Mouse (Mus musculus): ENCODE results near the gene Trip10. TPM values are rescaled to one million over a fixed set of nuclear protein-coding genes. Genes with fewer than 3 reads are reported as not detected.

Trip10 gene
- polyA plus RNA-seq, 1 experiment from 2014 or later, result 12.4 TPM

- no peak overlapping the region for H3K27ac ChIP-seq (replicated peaks)
- H3K9me3 ChIP-seq, result no peaks in the 10 kb centered on the region
- no peak for ATAC-seq (replicated peaks)
- H3K4me3 ChIP-seq, result no peak overlapping the region
- no peak overlapping the region for H3K4me2 ChIP-seq (replicated peaks)
- H3K4me1 ChIP-seq, result no peaks in the 10 kb centered on the region
- H3K9ac ChIP-seq (replicated peaks), result no peak overlapping the region
- peaks cover 3% of the 10 kb centered on the region; the same call in 1 of the 2 replicates for H3K36me3 ChIP-seq
- H3K27me3 ChIP-seq, result no peaks in the 10 kb centered on the region
- WGBS, result 93% methylated on average over 8 of the region's 8 CpGs
Observed at GRCm38 (mm10) chr17:57259742-57260141, 10.5 kb downstream of the Trip10 start.

- 0 out of 2 replicates have a peak, but pooled peaks cover 3% of the 10 kb centered on the region for H3K36me3 ChIP-seq
- H3K27ac ChIP-seq (replicated peaks), result no peak overlapping the region
- H3K9ac ChIP-seq (replicated peaks), result no peak overlapping the region
- no peaks in the 10 kb centered on the region for H3K9me3 ChIP-seq
- H3K27me3 ChIP-seq, result no peaks in the 10 kb centered on the region
- no peak for ATAC-seq (replicated peaks)
- H3K4me2 ChIP-seq (replicated peaks), result no peak overlapping the region
- no peaks in the 10 kb centered on the region for H3K4me1 ChIP-seq
- WGBS, result 89% methylated on average over 9 of the region's 9 CpGs
- no peak overlapping the region for H3K4me3 ChIP-seq
Observed at GRCm38 (mm10) chr17:57260351-57260750, 11.1 kb downstream of the Trip10 start.

DNA sequence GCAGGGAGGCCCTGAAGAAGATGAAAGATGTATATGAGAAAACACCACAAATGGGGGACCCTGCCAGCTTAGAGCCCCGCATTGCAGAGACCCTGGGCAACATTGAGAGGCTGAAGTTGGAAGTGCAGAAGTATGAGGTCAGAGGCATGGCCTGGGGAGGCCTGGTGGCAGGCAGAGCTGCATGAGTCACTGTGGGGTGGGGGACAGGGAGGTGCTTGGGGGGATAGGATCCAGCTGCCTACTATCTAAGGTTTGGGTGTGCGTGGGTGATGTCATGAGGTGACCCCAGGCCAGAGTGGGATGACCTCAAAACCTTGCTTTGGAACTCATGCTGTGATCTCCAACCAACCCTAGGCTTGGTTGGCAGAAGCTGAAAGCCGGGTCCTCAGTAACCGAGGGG lies 12.0 kb downstream of the Trip10 start:
- H3K9ac ChIP-seq (replicated peaks), result no peak overlapping the region
- no peak overlapping the region for H3K4me3 ChIP-seq
- no peak overlapping the region for H3K4me2 ChIP-seq (replicated peaks)
- no peaks in the 10 kb centered on the region for H3K9me3 ChIP-seq
- WGBS, result 93% methylated on average over 4 of the region's 4 CpGs
- 0 out of 2 replicates have a peak, but pooled peaks cover 3% of the 10 kb centered on the region for H3K36me3 ChIP-seq
- ATAC-seq (replicated peaks), result no peak
- H3K27ac ChIP-seq (replicated peaks), result no peak overlapping the region
- no peaks in the 10 kb centered on the region for H3K27me3 ChIP-seq
- H3K4me1 ChIP-seq, result no peaks in the 10 kb centered on the region

- no peaks in the 10 kb centered on the region for H3K27me3 ChIP-seq
- H3K4me3 ChIP-seq, result no peak overlapping the region
- H3K4me1 ChIP-seq, result no peaks in the 10 kb centered on the region
- no peaks in the 10 kb centered on the region for H3K9me3 ChIP-seq
- 56% methylated on average over 1 of the region's 1 CpGs for WGBS
- no peak for ATAC-seq (replicated peaks)
- 0 out of 2 replicates have a peak, but pooled peaks cover 3% of the 10 kb centered on the region for H3K36me3 ChIP-seq
- no peak overlapping the region for H3K4me2 ChIP-seq (replicated peaks)
- no peak overlapping the region for H3K27ac ChIP-seq (replicated peaks)
- H3K9ac ChIP-seq (replicated peaks), result no peak overlapping the region
Observed at GRCm38 (mm10) chr17:57261796-57262195, 12.5 kb downstream of the Trip10 start.

- H3K9ac ChIP-seq (replicated peaks), result no peak overlapping the region
- ATAC-seq (replicated peaks), result no peak
- H3K9me3 ChIP-seq, result no peaks in the 10 kb centered on the region
- 0 out of 2 replicates have a peak, but pooled peaks cover 3% of the 10 kb centered on the region for H3K36me3 ChIP-seq
- 90% methylated on average over 17 of the region's 17 CpGs for WGBS
- no peaks in the 10 kb centered on the region for H3K4me1 ChIP-seq
- no peak overlapping the region for H3K27ac ChIP-seq (replicated peaks)
- no peak overlapping the region for H3K4me3 ChIP-seq
- H3K4me2 ChIP-seq (replicated peaks), result no peak overlapping the region
- H3K27me3 ChIP-seq, result no peaks in the 10 kb centered on the region
Observed at GRCm38 (mm10) chr17:57262901-57263550, 13.8 kb downstream of the Trip10 start.

DNA sequence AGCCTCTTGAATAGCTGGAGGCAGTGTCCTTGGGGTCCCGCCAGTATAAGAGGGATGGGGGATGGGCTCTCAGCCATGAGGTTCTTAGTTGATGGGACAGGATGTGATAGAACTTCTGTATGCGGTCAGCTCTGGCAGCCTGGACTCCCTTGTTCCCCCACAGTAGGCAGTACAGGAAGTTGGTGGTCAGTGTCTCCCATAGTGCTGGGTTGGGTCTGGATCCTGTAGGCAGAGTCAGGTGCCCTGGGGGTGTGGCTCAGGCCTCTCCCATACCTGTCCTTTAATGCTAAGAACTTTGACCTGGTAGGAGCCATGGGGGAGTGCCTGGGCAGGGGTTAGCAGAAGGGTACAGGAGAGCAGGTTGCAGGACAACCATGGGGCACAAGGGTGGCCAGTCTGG lies 14.9 kb downstream of the Trip10 start:
- Histone ChIP-seq H3K27ac (replicated peaks) (no peak overlapping the region), H3K9me3 (no peaks in the 10 kb centered on the region), H3K9ac (replicated peaks) (no peak overlapping the region), H3K4me3 (no peak overlapping the region), H3K36me3 (no peaks in the 10 kb centered on the region), H3K27me3 (no peaks in the 10 kb centered on the region), H3K4me1 (no peaks in the 10 kb centered on the region), H3K4me2 (replicated peaks) (no peak overlapping the region)
- 88% methylated on average over 2 of the region's 2 CpGs for WGBS
- ATAC-seq (replicated peaks), result 0 out of 2 replicates have a peak, but pooled peaks have one; percentile 1

DNA sequence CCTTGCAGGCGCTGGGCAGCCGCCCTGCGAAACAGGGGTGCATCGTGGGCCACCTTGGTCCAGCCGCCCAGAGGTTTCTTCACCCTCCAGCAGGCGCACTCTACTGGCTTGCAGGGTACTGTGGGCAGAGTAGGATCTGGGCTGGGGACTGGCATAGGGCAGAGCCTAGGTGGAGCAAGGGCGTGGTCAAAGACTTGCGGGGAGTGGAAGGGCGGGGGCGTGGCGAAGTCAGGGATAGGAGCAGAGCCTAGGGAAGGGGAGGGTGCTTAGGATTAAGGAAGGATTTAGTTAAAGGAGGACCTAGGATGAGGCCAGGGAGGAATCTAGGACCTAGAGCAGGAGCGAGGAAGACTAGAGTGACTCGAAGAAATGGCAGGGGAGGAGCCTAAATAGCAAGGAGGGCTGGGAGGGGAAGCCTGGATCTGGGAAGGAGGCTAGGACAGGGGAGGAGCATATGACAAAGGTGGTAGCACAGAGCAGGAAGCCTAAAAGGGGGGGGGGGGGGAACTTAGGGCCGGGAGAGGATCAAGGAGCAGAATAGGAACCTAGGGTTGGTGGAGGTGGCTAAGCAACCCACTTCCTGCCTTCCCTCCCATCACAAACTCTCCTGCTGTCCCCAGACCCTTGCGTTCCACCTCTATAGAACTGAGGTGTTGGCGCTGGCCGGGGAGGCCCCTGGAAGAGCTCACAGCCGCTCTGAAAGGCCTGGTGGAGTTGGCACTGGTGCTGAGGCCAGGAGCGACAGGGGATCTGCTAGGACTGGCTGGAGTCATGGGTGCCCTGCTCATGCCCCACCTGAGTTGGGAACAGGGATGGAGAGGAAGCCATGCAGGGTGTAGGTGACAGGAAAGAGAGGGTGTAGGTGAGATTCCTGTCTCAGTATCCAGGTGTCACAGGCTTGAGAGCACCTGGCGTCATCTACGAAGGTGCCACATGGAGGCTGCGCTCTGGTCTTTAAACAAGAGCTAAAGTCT lies 16.0 kb downstream of the Trip10 start:
- no peaks in the 10 kb centered on the region for H3K4me1 ChIP-seq
- ATAC-seq (replicated peaks), result peak; percentile 34; the same call in 1 of the 2 replicates
- H3K9ac ChIP-seq (replicated peaks), result no peak overlapping the region
- H3K27ac ChIP-seq (replicated peaks), result no peak overlapping the region
- H3K4me2 ChIP-seq (replicated peaks), result no peak overlapping the region
- no peaks in the 10 kb centered on the region for H3K36me3 ChIP-seq
- WGBS, result 29% methylated on average over 21 of the region's 22 CpGs
- no peaks in the 10 kb centered on the region for H3K27me3 ChIP-seq
- H3K9me3 ChIP-seq, result no peaks in the 10 kb centered on the region
- H3K4me3 ChIP-seq, result no peak overlapping the region

DNA sequence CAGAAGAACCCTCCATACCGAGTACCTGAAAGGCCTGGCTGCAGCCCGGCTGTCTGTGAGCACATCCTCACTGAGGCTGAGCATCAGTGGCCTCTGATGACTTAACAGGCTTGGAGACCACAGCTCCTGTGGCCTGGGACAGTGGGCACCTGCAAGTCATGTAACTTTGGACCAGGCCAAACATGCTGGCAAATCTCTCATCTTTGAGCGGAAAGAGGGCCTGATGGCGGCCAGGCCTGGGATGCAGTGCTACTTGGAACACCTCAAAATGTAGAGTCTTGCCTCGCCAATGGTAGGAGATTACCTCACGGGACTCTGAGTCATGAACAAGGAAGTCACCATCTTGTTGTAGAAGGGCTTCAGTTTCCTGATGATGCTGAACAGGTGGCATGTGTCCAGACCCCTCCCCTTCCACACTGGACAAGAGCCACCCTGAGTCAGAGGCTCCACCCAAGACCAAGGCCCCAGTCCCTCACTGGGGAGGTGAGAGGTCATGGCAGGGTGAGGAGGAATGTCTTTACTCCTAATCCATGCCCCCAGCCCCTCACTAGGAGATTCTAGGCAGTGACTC lies 18.4 kb downstream of the Trip10 start:
- WGBS, result 86% methylated on average over 6 of the region's 6 CpGs
- no peak overlapping the region for H3K27ac ChIP-seq (replicated peaks)

GRCm38 (mm10) chr17:57271301-57271700 lies 22.0 kb downstream of the Trip10 start:
- ATAC-seq (replicated peaks), result no peak
- Histone ChIP-seq H3K36me3 (no peaks in the 10 kb centered on the region), H3K4me1 (peaks cover 15% of the 10 kb centered on the region), H3K4me2 (replicated peaks) (no peak overlapping the region), H3K9me3 (no peaks in the 10 kb centered on the region), H3K27me3 (peaks cover 15% of the 10 kb centered on the region; the same call in 1 of the 2 replicates), H3K27ac (replicated peaks) (no peak overlapping the region), H3K9ac (replicated peaks) (no peak overlapping the region), H3K4me3 (no peak overlapping the region)
- WGBS, result 61% methylated on average over 9 of the region's 9 CpGs

More for the DNA sequence above, 18.4 kb downstream of the Trip10 start:
- no peaks in the 10 kb centered on the region for H3K36me3 ChIP-seq
- no peak overlapping the region for H3K4me3 ChIP-seq
- H3K4me2 ChIP-seq (replicated peaks), result no peak overlapping the region
- ATAC-seq (replicated peaks), result no peak
- H3K9ac ChIP-seq (replicated peaks), result no peak overlapping the region
- no peaks in the 10 kb centered on the region for H3K4me1 ChIP-seq
- H3K9me3 ChIP-seq, result no peaks in the 10 kb centered on the region
- H3K27me3 ChIP-seq, result 0 out of 2 replicates have a peak, but pooled peaks cover 3% of the 10 kb centered on the region

DNA sequence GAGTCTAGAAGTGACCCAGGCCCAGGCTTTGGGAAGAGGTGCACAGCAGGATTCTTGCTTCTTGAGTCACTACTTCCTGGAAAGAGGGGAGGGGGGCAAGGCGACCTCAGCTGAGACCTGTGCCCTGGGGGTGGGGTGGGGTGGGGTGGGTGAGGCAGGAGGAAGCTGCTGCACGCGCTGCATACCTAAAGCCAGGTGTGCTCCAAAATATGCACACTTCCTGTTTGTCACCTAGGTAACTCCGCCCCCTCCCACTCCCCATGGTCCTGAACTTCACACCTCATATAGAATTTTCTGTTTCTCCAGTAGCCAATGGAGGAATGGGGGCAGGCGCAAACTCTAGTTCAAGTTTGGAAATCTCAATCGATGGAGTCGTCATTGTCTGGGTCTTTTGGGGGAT lies 24.6 kb downstream of the Trip10 start:
- Histone ChIP-seq H3K9ac (replicated peaks) (no peak overlapping the region), H3K4me2 (replicated peaks) (no peak overlapping the region), H3K4me3 (no peak overlapping the region), H3K4me1 (peaks cover 17% of the 10 kb centered on the region), H3K36me3 (no peaks in the 10 kb centered on the region), H3K27me3 (peaks cover 15% of the 10 kb centered on the region; the same call in 1 of the 2 replicates), H3K9me3 (no peaks in the 10 kb centered on the region), H3K27ac (replicated peaks) (no peak overlapping the region)
- ATAC-seq (replicated peaks), result no peak
- WGBS, result 41% methylated on average over 7 of the region's 7 CpGs

DNA sequence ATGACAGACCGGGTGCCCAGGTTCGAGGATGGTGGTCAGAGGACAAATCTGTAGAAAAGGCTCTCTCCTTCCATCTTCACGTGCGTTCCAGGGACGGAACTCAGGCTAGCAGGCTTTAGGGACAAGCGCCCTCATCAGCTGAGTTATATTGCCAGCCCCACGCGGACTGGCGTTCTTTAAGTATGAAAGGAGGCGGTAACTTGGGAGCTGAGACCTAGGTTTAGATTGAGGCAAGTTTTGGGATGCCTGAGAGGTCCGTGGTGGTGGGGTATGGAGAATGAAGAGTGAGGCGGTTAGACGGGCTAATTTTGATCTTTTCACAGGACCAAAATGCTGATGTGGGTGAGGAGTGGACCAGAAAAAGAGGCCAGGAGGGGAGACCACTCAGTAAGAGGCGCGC lies 25.4 kb downstream of the Trip10 start:
- Histone ChIP-seq H3K9ac (replicated peaks) (peak overlapping the region; percentile 45), H3K27me3 (peaks cover 15% of the 10 kb centered on the region; the same call in 1 of the 2 replicates), H3K4me2 (replicated peaks) (peak overlapping the region; percentile 69), H3K27ac (replicated peaks) (no peak overlapping the region), H3K9me3 (no peaks in the 10 kb centered on the region), H3K4me3 (peak overlapping the region; percentile 52), H3K36me3 (no peaks in the 10 kb centered on the region), H3K4me1 (peaks cover 17% of the 10 kb centered on the region)
- 9% methylated on average over 15 of the region's 15 CpGs for WGBS
- no peak for ATAC-seq (replicated peaks)

All from forebrain, embryonic 15.5 days (tissue).